Mouse (Mus musculus) embryonic facial prominence, embryonic 11.5 days (tissue): ENCODE results near the gene Hip1. TPM values are rescaled to one million over a fixed set of nuclear protein-coding genes. Genes with fewer than 3 reads are reported as not detected.

ENCODE experiments used
- ATAC-seq: fragments of 200-750 bp; cut with Nextera tagmentation; replicated peaks from 2 replicates; pipeline ENCODE4 v1.8.0; 2017; ENCODE audit warnings: low read depth; ENCODE audit not compliant: insufficient number of reproducible peaks, low FRiP score, low TSS enrichment
- DNase-seq: peaks from one replicate; pipeline ENCODE4 v3.0.0-alpha.2; 2015; ENCODE audit warnings: low spot score
- H3K27ac ChIP-seq: fragments of 300-500 bp; sonication (generic); replicated peaks from 2 replicates; pipeline ENCODE4 v1.5.1; 2014; ENCODE audit warnings: mild to moderate bottlenecking, low read depth, low read length, control low read depth
- H3K27me3 ChIP-seq: fragments of 300-500 bp; sonication (generic); 2 replicates; pipeline ENCODE4 v1.6.1; 2014; ENCODE audit warnings: mild to moderate bottlenecking, low read length, moderate library complexity, mixed read lengths; ENCODE audit not compliant: control insufficient read depth, insufficient read depth
- H3K36me3 ChIP-seq: fragments of 300-500 bp; sonication (generic); replicated peaks from 2 replicates; pipeline ENCODE4 v1.6.1; 2014; ENCODE audit warnings: low read depth, mild to moderate bottlenecking, low read length, moderate library complexity, mixed read lengths; ENCODE audit not compliant: control insufficient read depth, insufficient read depth
- H3K4me1 ChIP-seq: fragments of 300-500 bp; sonication (generic); 2 replicates; pipeline ENCODE4 v1.6.1; 2014; ENCODE audit warnings: low read length, mixed read lengths; ENCODE audit not compliant: control insufficient read depth, insufficient read depth
- H3K4me2 ChIP-seq: fragments of 300-500 bp; sonication (generic); 2 replicates; pipeline ENCODE4 v1.6.1; 2014; ENCODE audit warnings: low read depth, mild to moderate bottlenecking, control low read depth, low read length, moderate library complexity
- H3K4me3 ChIP-seq: fragments of 300-500 bp; sonication (generic); 2 replicates; pipeline ENCODE4 v1.5.1; 2014; ENCODE audit warnings: low read depth, low read length, control low read depth
- H3K9ac ChIP-seq: fragments of 300-500 bp; sonication (generic); replicated peaks from 2 replicates; pipeline ENCODE4 v1.6.1; 2014; ENCODE audit warnings: mild to moderate bottlenecking, control low read depth, low read length
- H3K9me3 ChIP-seq: fragments of 300-500 bp; sonication (generic); replicated peaks from 2 replicates; pipeline ENCODE4 v1.6.1; 2016; ENCODE audit warnings: mild to moderate bottlenecking, low read length, inconsistent platforms, mixed read lengths; ENCODE audit not compliant: control insufficient read depth
- WGBS: fragments of 180-500 bp; shearing (Covaris S2); extraction: QIAGEN DNeasy Blood & Tissue Kit; methylation state at CpG from one replicate; pipeline ENCODE4 v1.1.7; 2014; 5-methylcytosine and 5-hydroxymethylcytosine counted together
- polyA plus RNA-seq: library from polyadenylated mRNA; unstranded; fragments of >200 nt; fragmentation: Nextera tagmentation; extraction: Ambion mirVana; gene quantifications from 2 replicates; pipeline ENCODE4 v1.2.1, GENCODE M21; 2014

Hip1 gene
- polyA plus RNA-seq, 1 experiment from 2014 or later, result 35.3 TPM

DNA sequence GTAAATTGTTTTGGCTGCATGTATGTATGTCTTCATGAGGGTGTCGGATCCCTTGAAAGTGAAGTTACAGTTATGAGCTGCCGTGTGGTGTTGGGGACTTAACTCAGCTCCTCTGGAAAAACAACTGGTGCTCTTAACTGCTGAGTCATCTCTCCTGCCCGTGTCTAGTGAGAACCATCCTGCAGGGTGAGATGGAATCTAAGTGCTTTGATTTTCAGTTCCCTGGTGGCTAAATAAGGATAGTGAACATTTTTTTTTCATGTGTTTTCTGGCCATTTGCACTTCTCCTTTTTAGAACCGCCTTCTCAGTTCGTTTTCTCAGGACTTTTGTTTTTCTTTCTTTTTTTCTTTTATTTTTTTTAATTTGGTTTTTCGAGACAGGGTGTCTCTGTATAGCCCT, 23.8 kb upstream of the Hip1 start:
- 70% methylated on average over 6 of the region's 6 CpGs for WGBS
- Histone ChIP-seq H3K4me2 (no peak overlapping the region), H3K27ac (no peak overlapping the region), H3K9me3 (no peaks in the 10 kb centered on the region), H3K4me3 (no peak overlapping the region), H3K4me1 (no peaks in the 10 kb centered on the region), H3K27me3 (no peaks in the 10 kb centered on the region), H3K9ac (no peak overlapping the region), H3K36me3 (no peaks in the 10 kb centered on the region)
- DNase-seq, result no peak
- no peak for ATAC-seq

DNA sequence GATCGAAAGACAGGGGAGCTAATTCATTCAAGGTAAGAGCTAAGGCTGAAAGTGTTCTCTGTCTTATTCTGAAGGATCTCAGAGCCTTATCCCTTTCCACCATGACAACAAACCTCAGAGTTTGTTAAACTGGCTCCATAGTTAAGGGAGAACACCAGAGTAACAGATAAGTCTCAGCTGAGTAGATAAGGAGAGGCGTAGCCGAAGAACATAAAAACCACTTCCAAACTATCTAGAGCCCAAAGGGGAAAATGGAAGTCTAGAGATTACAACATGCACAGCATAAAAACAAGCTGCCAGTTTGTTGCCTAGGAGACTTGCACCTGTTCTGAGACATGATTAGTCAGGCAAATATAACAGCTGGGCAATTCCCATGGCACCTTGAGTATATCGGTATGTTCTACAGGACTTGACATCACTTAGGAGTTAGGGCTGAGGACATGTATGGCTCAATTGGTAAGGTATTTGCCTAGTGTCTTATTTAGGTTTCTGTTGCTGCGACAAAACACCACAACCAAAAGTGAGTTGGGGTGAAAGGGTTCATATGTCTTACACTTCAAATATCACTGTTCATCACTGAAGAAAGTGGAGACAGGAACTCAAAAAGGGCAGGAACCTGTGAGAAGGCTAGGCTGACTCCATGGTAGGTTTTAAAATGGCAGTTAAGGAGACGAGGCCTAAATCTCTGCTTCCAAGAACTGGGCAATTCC, 22.8 kb upstream of the Hip1 start:
- no peak overlapping the region for H3K4me3 ChIP-seq
- no peaks in the 10 kb centered on the region for H3K27me3 ChIP-seq
- no peak overlapping the region for H3K4me2 ChIP-seq
- no peak overlapping the region for H3K9ac ChIP-seq
- ATAC-seq (no peak), DNase-seq (no peak)
- H3K9me3 ChIP-seq, result no peaks in the 10 kb centered on the region
- H3K4me1 ChIP-seq, result no peaks in the 10 kb centered on the region
- no peak overlapping the region for H3K27ac ChIP-seq
- H3K36me3 ChIP-seq, result no peaks in the 10 kb centered on the region
- 92% methylated on average over 6 of the region's 6 CpGs for WGBS

DNA sequence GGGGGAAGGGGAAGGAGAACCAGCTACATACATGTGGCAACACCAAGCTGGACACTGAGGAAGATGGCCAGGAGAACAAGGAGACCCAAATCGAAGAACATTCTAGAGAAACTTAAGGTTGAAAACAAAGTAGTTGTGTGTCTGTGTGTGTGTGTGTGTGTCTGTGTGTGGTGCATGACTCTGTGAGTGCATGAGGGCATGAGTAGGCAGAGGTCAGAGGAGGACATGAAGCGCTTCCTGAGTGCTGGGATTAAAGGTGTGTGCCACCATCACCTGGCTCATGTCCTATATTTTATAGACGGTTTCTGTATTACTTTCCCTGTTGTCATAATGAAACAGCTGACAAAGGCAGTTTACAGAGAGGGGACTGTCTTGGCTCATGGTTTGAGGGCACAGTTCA, 18.5 kb upstream of the Hip1 start, which contains the start of gene Ccl26:
TSS of gene Ccl26 (minus strand) at position 101 of the 400 bp plus-strand sequence.
- no peak within 1 kb of the TSS for H3K27ac ChIP-seq
- ATAC-seq, result no peak
- no peak within 1 kb of the TSS for H3K4me3 ChIP-seq
- no peaks in the 10 kb centered on the region for H3K36me3 ChIP-seq
- 84% methylated on average over 3 of the region's 3 CpGs for WGBS
- no peaks in the 10 kb centered on the region for H3K4me1 ChIP-seq
- H3K4me2 ChIP-seq, result no peak within 1 kb of the TSS
- no peaks in the 10 kb centered on the region for H3K9me3 ChIP-seq
- H3K27me3 ChIP-seq, result no peaks in the 10 kb centered on the region
- H3K9ac ChIP-seq, result no peak within 1 kb of the TSS
- no peak for DNase-seq

DNA sequence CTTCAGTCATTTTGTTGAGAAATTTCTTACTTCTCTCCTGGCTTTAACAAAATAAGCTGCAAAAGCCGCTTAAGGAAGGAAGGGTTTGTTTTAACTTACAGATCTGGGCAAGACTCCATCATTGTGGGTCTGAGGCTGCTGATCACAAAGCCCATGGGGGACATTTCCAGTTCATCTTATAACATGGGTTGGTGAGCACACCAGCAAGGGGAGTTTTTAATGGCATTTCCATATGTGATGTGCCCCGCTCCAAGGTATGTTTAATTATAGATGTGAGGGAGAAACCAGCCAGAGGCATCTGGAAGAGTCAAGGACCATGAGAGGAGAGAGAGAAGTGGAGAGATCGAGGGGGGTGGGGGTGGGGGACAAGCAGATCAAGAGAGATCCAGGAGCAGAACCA, 12.8 kb upstream of the Hip1 start:
- H3K9ac ChIP-seq, result no peak overlapping the region
- no peak overlapping the region for H3K27ac ChIP-seq
- no peaks in the 10 kb centered on the region for H3K4me1 ChIP-seq
- WGBS, result 76% methylated on average over 3 of the region's 3 CpGs
- ATAC-seq, result no peak
- DNase-seq, result no peak
- H3K4me2 ChIP-seq, result no peak overlapping the region
- H3K27me3 ChIP-seq, result no peaks in the 10 kb centered on the region
- H3K36me3 ChIP-seq, result no peaks in the 10 kb centered on the region
- H3K4me3 ChIP-seq, result no peak overlapping the region
- no peaks in the 10 kb centered on the region for H3K9me3 ChIP-seq

DNA sequence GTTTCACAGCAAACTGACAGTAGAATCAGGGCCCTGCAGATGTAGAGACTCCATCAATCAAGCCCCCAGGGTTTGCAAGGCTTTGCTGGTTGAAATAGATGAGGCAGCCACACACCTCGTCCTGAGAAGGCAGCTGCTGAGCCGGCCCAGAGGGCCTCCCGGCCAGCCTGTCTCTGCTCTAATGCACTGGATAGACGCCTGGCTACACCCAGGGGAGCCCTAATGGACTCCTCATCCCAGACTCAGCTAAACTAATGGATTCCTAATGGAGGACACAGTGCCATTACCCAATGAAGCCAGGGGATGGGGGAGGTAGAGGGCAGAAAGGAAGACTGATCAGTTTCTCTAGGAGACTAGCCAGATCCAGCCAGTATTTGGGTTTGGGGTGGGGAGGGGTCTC, 12.1 kb upstream of the Hip1 start:
- H3K4me1 ChIP-seq, result no peaks in the 10 kb centered on the region
- no peak overlapping the region for H3K4me3 ChIP-seq
- ATAC-seq (peak; percentile 85), DNase-seq (no peak)
- H3K4me2 ChIP-seq, result no peak overlapping the region
- no peak overlapping the region for H3K27ac ChIP-seq
- H3K9me3 ChIP-seq, result no peaks in the 10 kb centered on the region
- H3K27me3 ChIP-seq, result no peaks in the 10 kb centered on the region
- H3K9ac ChIP-seq, result no peak overlapping the region
- 36% methylated on average over 4 of the region's 4 CpGs for WGBS
- H3K36me3 ChIP-seq, result no peaks in the 10 kb centered on the region

DNA sequence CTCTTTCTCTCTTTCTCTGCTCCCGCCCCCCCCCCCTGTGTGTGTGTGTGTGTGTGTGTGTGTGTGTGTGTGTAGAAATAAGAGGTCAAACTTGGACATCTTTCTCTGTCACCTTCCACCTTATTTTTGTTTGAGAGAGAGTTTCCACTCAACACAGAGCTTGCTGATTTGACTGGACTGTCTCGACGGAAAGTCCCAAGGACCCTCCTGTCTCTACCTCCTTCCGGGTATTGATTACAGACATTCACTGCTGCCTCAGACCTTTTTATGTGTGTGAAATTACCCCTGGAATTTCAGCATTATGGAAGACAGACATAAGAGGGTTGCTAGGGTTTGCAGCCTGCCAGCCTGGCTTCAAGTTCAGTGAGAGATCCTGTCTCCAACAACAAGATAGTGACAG, 11.3 kb upstream of the Hip1 start:
- no peaks in the 10 kb centered on the region for H3K27me3 ChIP-seq
- ATAC-seq (no peak), DNase-seq (no peak)
- H3K4me3 ChIP-seq, result no peak overlapping the region
- H3K4me1 ChIP-seq, result no peaks in the 10 kb centered on the region
- H3K27ac ChIP-seq, result peak overlapping the region; percentile 47; the same call in 1 of the 2 replicates
- no peaks in the 10 kb centered on the region for H3K9me3 ChIP-seq
- H3K9ac ChIP-seq, result no peak overlapping the region
- no peak overlapping the region for H3K4me2 ChIP-seq
- WGBS, result 77% methylated on average over 3 of the region's 4 CpGs
- no peaks in the 10 kb centered on the region for H3K36me3 ChIP-seq

DNA sequence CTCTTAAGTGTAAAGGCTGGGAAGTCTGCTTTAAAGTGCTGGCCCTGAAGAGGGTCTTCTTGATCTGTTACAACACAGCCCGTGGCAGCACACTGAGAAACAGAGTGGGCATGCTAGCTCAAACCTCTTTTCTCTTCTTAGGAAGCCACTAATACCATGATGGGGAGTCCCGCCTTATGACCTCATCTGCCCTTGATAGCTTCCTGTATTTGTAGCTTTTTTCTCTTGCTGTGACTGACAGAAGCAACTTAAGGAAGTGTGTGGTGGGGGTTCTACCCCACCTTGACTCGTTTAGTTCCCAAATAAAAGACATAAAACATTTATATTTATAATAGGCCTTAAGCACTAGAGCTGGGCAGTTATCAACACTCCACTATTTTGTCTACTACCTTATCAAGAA, 6.7 kb upstream of the Hip1 start:
- Histone ChIP-seq H3K4me1 (no peaks in the 10 kb centered on the region), H3K36me3 (no peaks in the 10 kb centered on the region), H3K4me3 (no peak overlapping the region), H3K27ac (no peak overlapping the region), H3K27me3 (no peaks in the 10 kb centered on the region), H3K4me2 (no peak overlapping the region), H3K9me3 (no peaks in the 10 kb centered on the region), H3K9ac (no peak overlapping the region)
- ATAC-seq (no peak), DNase-seq (no peak)
- 82% methylated on average over 3 of the region's 3 CpGs for WGBS

DNA sequence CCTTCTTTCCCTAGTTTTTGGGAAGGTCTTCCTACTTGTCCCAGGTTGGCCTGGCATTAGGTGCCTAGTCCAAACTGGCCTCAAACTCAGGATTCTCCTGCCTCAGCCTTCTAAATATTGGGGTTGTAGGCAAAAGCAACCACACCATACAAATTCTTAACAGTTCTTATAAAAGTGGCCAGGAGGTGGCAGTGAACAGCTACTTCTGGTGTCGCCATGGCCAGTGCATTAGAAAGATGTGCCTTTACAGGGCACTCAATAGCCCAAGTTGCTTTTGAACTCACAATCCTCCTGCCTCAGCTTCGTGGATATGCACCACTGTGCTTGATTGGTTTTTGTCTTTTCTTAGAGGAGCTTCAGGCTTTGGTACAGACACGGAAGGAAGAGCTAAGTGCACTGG, 6.0 kb upstream of the Hip1 start:
- ATAC-seq (no peak), DNase-seq (peak; percentile 49)
- H3K36me3 ChIP-seq, result no peaks in the 10 kb centered on the region
- no peak overlapping the region for H3K4me3 ChIP-seq
- H3K9me3 ChIP-seq, result no peaks in the 10 kb centered on the region
- no peaks in the 10 kb centered on the region for H3K4me1 ChIP-seq
- no peaks in the 10 kb centered on the region for H3K27me3 ChIP-seq
- H3K9ac ChIP-seq, result no peak overlapping the region
- H3K4me2 ChIP-seq, result no peak overlapping the region
- WGBS, result 31% methylated on average over 3 of the region's 3 CpGs
- H3K27ac ChIP-seq, result no peak overlapping the region
